In the genomic region with DNA sequence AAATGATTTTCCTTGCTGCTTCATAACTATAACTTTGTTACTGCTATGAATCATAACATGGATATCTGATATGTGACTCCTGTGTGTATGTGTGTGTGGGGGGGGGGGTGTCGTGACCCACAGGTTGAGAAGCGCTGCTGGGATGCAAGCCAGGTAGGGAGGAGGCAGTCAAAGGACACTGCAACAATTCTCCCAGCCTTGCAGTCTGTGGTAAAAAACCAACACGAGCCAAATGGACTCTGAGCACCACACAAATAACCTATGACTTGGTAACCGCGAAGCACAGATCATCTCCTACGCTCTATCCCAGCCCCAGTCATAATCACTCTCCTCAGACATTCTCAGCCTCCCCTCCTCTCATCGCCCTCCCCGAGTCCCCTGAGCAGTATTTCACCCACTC, we compare ENCODE assay signal across 13 mouse cellular contexts.
DNase-seq lines count a peak whose midpoint lies in the region; ATAC-seq lines count a peak whose summit lies in the region.
"Had no signal": no experiment of that assay in that cellular context is flagged by ENCODE, and none has a peak within 500 bp of the region (broad histone marks: within the 10 kb centered on the region; RNA-seq: fewer than 3 reads in every experiment).

No protein-coding gene starts in this region.

- no peak for DNase-seq in embryonic facial prominence, embryonic 10.5 days (ENCODE audit: low spot score)
- DNase-seq in liver (no peak), adipocyte (ENCODE audit: low spot score) (peak; percentile 63)
- peak; percentile 84 to 92 for DNase-seq in kidney, postnatal 25 days
- no peak for DNase-seq in heart, postnatal 25 days (ENCODE audit: low spot score)
- DNase-seq in spleen, postnatal 10 days (ENCODE audit: low spot score in 2 of 2), result no peak
- DNase-seq: heart, postnatal 36 days; left cerebral cortex, postnatal 4 days; lung, postnatal 14 days had no signal

- H3K9me3 ChIP-seq in embryonic facial prominence, embryonic 13.5 days, result no peaks in the 10 kb centered on the region
- H3K9me3 ChIP-seq in embryonic facial prominence, embryonic 10.5 days, result no peaks in the 10 kb centered on the region
- no peaks in the 10 kb centered on the region for H3K9me3 ChIP-seq in liver, embryonic 16.5 days (replicated peaks; ENCODE audit: control insufficient read depth, low read length)

- H3K4me3 ChIP-seq in embryonic facial prominence, embryonic 13.5 days, result no peak overlapping the region
- H3K4me3 ChIP-seq in embryonic facial prominence, embryonic 10.5 days, result no peak overlapping the region
- no peak overlapping the region for H3K4me3 ChIP-seq in liver, embryonic 16.5 days (ENCODE audit: low read depth, low read length)
- H3K4me3 ChIP-seq: layer of hippocampus, adult 2 months had no signal

- ATAC-seq in embryonic facial prominence, embryonic 13.5 days (ENCODE audit: insufficient number of reproducible peaks, insufficient read depth, low FRiP score, low TSS enrichment, low read depth), result no peak
- ATAC-seq in liver, embryonic 16.5 days (ENCODE audit: low read depth), result peak; percentile 67

- 69% methylated on average over 8 of the region's 8 CpGs for WGBS in embryonic facial prominence, embryonic 13.5 days
- WGBS in embryonic facial prominence, embryonic 10.5 days, result 86% methylated on average over 8 of the region's 8 CpGs
- WGBS in liver, embryonic 16.5 days (ENCODE audit: insufficient replicate concordance), result 63% methylated on average over 8 of the region's 8 CpGs

- H3K27ac ChIP-seq in embryonic facial prominence, embryonic 13.5 days, result peak overlapping the region; percentile 39
- no peak overlapping the region for H3K27ac ChIP-seq in embryonic facial prominence, embryonic 10.5 days (replicated peaks)
- no peak overlapping the region for H3K27ac ChIP-seq in liver, embryonic 16.5 days (ENCODE audit: low read length)
- H3K27ac ChIP-seq: stomach, postnatal 0 days had no signal

- intact Hi-C loops in heart, postnatal 25 days (cut with DNase I), result no loop called here

- H3K9ac ChIP-seq in embryonic facial prominence, embryonic 13.5 days, result no peak overlapping the region
- no peak overlapping the region for H3K9ac ChIP-seq in liver, embryonic 16.5 days (ENCODE audit: low read depth, low read length)

- no peak overlapping the region for H3K4me2 ChIP-seq in embryonic facial prominence, embryonic 13.5 days
- no peak overlapping the region for H3K4me2 ChIP-seq in liver, embryonic 16.5 days (ENCODE audit: low read depth, low read length)

- H3K36me3 ChIP-seq in embryonic facial prominence, embryonic 13.5 days, result no peaks in the 10 kb centered on the region
- H3K36me3 ChIP-seq in embryonic facial prominence, embryonic 10.5 days (replicated peaks), result peaks cover 3% of the 10 kb centered on the region; the same call in 1 of the 2 replicates
- H3K36me3 ChIP-seq in liver, embryonic 16.5 days (ENCODE audit: control insufficient read depth, insufficient read depth), result no peaks in the 10 kb centered on the region

- no peaks in the 10 kb centered on the region for H3K27me3 ChIP-seq in embryonic facial prominence, embryonic 13.5 days
- no peaks in the 10 kb centered on the region for H3K27me3 ChIP-seq in embryonic facial prominence, embryonic 10.5 days (replicated peaks; ENCODE audit: low read depth, poor library complexity, severe bottlenecking)
- H3K27me3 ChIP-seq in liver, embryonic 16.5 days (ENCODE audit: control insufficient read depth, insufficient read depth, low read depth, low read length), result no peaks in the 10 kb centered on the region

- H3K4me1 ChIP-seq in embryonic facial prominence, embryonic 13.5 days, result peaks cover 61% of the 10 kb centered on the region
- H3K4me1 ChIP-seq in embryonic facial prominence, embryonic 10.5 days, result peaks cover 71% of the 10 kb centered on the region
- peaks cover 2% of the 10 kb centered on the region; the same call in 1 of the 2 replicates for H3K4me1 ChIP-seq in liver, embryonic 16.5 days (ENCODE audit: control insufficient read depth, low read depth, low read length)

Comparison
In these comparisons a context has a peak if more than half of its experiments do, and no peak if none do; other contexts are left out.
1. DNase-seq: peak in adipocyte (single experiment) and kidney, postnatal 25 days (2 of 2); none in embryonic facial prominence, embryonic 10.5 days (single experiment), liver (single experiment), heart, postnatal 25 days (single experiment) and spleen, postnatal 10 days (0 of 2).